Mouse (Mus musculus) cerebellum, adult 11 months (tissue): ENCODE data around the gene Mtcl1.

Source experiments
- DNase-seq: peaks from one replicate; pipeline ENCODE4 v3.0.0; 2022

Gene Mtcl1

GRCm38 (mm10) chr17:66358026-66358978 is 91.2 kb downstream of the Mtcl1 start:
- peak; percentile 50 for DNase-seq

GRCm38 (mm10) chr17:66357171-66358025 is 92.2 kb downstream of the Mtcl1 start:
- peak; percentile 48 for DNase-seq

- DNase-seq: no peak
Observed at GRCm38 (mm10) chr17:66353907-66354306, 95.6 kb downstream of the Mtcl1 start.

GRCm38 (mm10) chr17:66352847-66353643 is 96.5 kb downstream of the Mtcl1 start:
- no peak for DNase-seq

GRCm38 (mm10) chr17:66352219-66352618 is 97.3 kb downstream of the Mtcl1 start:
- no peak for DNase-seq

GRCm38 (mm10) chr17:66350689-66351088 is 98.9 kb downstream of the Mtcl1 start:
- no peak for DNase-seq

GRCm38 (mm10) chr17:66350127-66350526 is 99.4 kb downstream of the Mtcl1 start:
- DNase-seq: no peak

GRCm38 (mm10) chr17:66346378-66346777 is 103.2 kb downstream of the Mtcl1 start:
- DNase-seq: no peak

GRCm38 (mm10) chr17:66345680-66346079 is 103.9 kb downstream of the Mtcl1 start:
- peak; percentile 73 for DNase-seq

- DNase-seq: no peak
Observed at GRCm38 (mm10) chr17:66342932-66343331, 106.6 kb downstream of the Mtcl1 start.

- no peak for DNase-seq
Observed at GRCm38 (mm10) chr17:66341670-66342069, 107.9 kb downstream of the Mtcl1 start.

GRCm38 (mm10) chr17:66340798-66341197 is 108.8 kb downstream of the Mtcl1 start:
- no peak for DNase-seq

GRCm38 (mm10) chr17:66337929-66338328 is 111.6 kb downstream of the Mtcl1 start:
- no peak for DNase-seq

GRCm38 (mm10) chr17:66335568-66335967 is 114.0 kb downstream of the Mtcl1 start:
- no peak for DNase-seq

- DNase-seq: no peak
Observed at GRCm38 (mm10) chr17:66334894-66335293, 114.7 kb downstream of the Mtcl1 start.

- no peak for DNase-seq
Observed at GRCm38 (mm10) chr17:66331207-66331606, 118.3 kb downstream of the Mtcl1 start.

- no peak for DNase-seq
Observed at GRCm38 (mm10) chr17:66326552-66327045, 123.0 kb downstream of the Mtcl1 start.

- DNase-seq: no peak
Observed at GRCm38 (mm10) chr17:66326204-66326545, 123.4 kb downstream of the Mtcl1 start.

GRCm38 (mm10) chr17:66325440-66326203 is 123.9 kb downstream of the Mtcl1 start:
- peak; percentile 67 for DNase-seq

- no peak for DNase-seq
Observed at GRCm38 (mm10) chr17:66324836-66325235, 124.7 kb downstream of the Mtcl1 start.

GRCm38 (mm10) chr17:66322646-66323255 is 126.8 kb downstream of the Mtcl1 start:
- DNase-seq: no peak
